Mouse (Mus musculus): Measurements from ENCODE around the gene Dtx3.

The Dtx3 gene

GRCm38 (mm10) chr10:127195328-127196129 lies at the start of gene Dtx3:
Gene Dtx3 (minus strand): TSS chr10:127195728.
- DNase-seq (ENCODE audit: low read depth, low spot score) = peak; percentile 54

- no peak for DNase-seq (ENCODE audit: low read depth, low spot score)
These were observed 42.8 kb upstream of the Dtx3 start for GRCm38 (mm10) chr10:127238241-127238824.

- DNase-seq (ENCODE audit: low read depth, low spot score) = no peak
These were observed 41.0 kb upstream of the Dtx3 start for GRCm38 (mm10) chr10:127236541-127236940.

- no peak for DNase-seq (ENCODE audit: low read depth, low spot score)
These were observed 37.6 kb upstream of the Dtx3 start for GRCm38 (mm10) chr10:127233141-127233540.

GRCm38 (mm10) chr10:127231741-127232140 lies 36.2 kb upstream of the Dtx3 start:
- DNase-seq (ENCODE audit: low read depth, low spot score) = no peak

GRCm38 (mm10) chr10:127230693-127231092 lies 35.2 kb upstream of the Dtx3 start:
- no peak for DNase-seq (ENCODE audit: low read depth, low spot score)

- DNase-seq (ENCODE audit: low read depth, low spot score) = peak; percentile 87
These were observed 33.4 kb upstream of the Dtx3 start for GRCm38 (mm10) chr10:127228897-127229296.

GRCm38 (mm10) chr10:127227163-127227562 lies 31.6 kb upstream of the Dtx3 start:
- no peak for DNase-seq (ENCODE audit: low read depth, low spot score)

GRCm38 (mm10) chr10:127226318-127226895 lies 30.9 kb upstream of the Dtx3 start:
- peak; percentile 51 for DNase-seq (ENCODE audit: low read depth, low spot score)

GRCm38 (mm10) chr10:127225732-127226131 lies 30.2 kb upstream of the Dtx3 start:
- no peak for DNase-seq (ENCODE audit: low read depth, low spot score)

GRCm38 (mm10) chr10:127225213-127225612 lies 29.7 kb upstream of the Dtx3 start:
- DNase-seq (ENCODE audit: low read depth, low spot score) = no peak

- no peak for DNase-seq (ENCODE audit: low read depth, low spot score)
These were observed 22.8 kb upstream of the Dtx3 start for GRCm38 (mm10) chr10:127218339-127218738.

- DNase-seq (ENCODE audit: low read depth, low spot score) = no peak
These were observed 21.6 kb upstream of the Dtx3 start for GRCm38 (mm10) chr10:127217177-127217576.

- no peak for DNase-seq (ENCODE audit: low read depth, low spot score)
These were observed 20.9 kb upstream of the Dtx3 start for GRCm38 (mm10) chr10:127216456-127216855.

GRCm38 (mm10) chr10:127214422-127214803 lies 18.9 kb upstream of the Dtx3 start:
- DNase-seq (ENCODE audit: low read depth, low spot score) = no peak

- DNase-seq (ENCODE audit: low read depth, low spot score) = no peak
These were observed 18.3 kb upstream of the Dtx3 start for GRCm38 (mm10) chr10:127213704-127214421.

GRCm38 (mm10) chr10:127213272-127213671 lies 17.7 kb upstream of the Dtx3 start:
- DNase-seq (ENCODE audit: low read depth, low spot score) = no peak

GRCm38 (mm10) chr10:127211414-127211854 lies 15.9 kb upstream of the Dtx3 start, which contains the start of gene Pip4k2c:
Gene Pip4k2c (minus strand): TSS chr10:127211585.
- peak; percentile 92 for DNase-seq (ENCODE audit: low read depth, low spot score)

- DNase-seq (ENCODE audit: low read depth, low spot score) = peak; percentile 53
These were observed 15.5 kb upstream of the Dtx3 start for GRCm38 (mm10) chr10:127210961-127211405.

GRCm38 (mm10) chr10:127209928-127210570 lies 14.5 kb upstream of the Dtx3 start:
- DNase-seq (ENCODE audit: low read depth, low spot score) = no peak

- DNase-seq (ENCODE audit: low read depth, low spot score) = no peak
These were observed 13.4 kb upstream of the Dtx3 start for GRCm38 (mm10) chr10:127208921-127209320.

Data from 3T3-L1 (cell line).